Mouse (Mus musculus) v-Abl transformed pro-B cells (cell line): ENCODE results near the gene Trim65.

Experiments
- in situ Hi-C, 2 experiments: fragments of 400-800 bp; cut with MboI; formaldehyde crosslinking; loops; one replicate each; pipeline ENCODE4 v1.15.1; 2025; ENCODE audit not compliant: unreplicated experiment in 2 of 2

Gene Trim65

DNA sequence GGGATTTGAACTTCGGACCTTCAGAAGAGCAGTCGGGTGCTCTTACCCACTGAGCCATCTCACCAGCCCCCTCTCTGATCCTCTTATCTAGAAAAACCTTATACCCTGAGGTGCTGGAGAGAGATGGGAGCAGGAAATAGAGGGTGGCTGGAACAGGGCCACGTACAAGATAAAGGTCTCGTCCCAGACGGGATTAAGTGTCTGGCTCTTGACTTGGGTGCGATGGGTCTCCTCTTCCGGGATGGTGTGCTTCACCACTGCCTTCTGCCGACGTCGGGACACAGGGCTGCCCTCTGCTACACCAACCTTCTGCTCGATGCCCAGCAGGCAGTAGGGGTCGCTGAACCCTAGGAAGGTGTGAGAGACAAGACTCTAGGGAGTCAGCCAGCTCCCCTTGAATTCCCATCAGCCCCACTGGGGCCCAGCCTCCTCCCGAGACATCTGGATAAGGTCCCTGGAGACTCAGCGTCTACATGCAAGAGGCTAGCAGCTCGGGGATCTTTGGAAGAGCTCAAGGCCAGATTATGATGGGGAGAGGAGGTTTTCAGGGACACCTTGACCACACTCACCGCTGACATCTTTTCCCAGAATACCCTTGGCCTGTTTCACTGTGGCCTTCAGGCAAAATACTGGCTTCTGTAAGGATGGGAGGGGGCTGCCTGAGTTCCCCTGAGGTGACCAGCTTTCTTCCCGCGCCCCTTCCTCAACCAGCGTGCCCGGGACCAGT lies 55.2 kb downstream of the Trim65 start:
- in situ Hi-C loops, result no loop called here

DNA sequence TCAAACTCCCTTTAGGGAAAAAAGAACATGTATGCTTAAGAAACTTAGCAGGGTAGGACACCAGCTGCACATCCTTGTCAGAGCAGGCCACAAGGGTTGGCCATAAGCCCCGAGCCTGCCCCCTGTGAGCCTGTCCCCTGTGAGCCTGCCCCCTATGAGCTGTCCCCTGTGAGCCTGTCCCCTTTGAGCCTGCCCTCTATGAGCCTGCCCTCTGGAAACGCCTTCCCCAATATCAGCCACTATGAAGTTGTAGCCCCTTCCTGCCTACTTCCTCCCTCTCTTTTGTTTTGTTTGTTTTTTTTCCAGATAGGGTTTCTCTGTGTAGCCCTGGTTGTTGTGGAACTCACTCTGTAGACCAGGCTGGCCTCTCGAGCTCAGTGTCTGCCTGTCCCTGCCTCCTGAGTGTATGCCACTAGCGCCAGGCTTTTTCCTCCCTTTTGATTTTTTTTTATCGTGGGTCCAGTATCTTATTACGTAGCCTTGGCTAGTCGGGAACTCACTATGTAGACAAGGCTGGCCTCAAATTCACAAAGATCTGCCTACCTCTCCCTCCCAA lies 56.4 kb downstream of the Trim65 start:
- in situ Hi-C loops, result loop anchor here (5.0 kb wide), 1 partner anchor 42 kb away; the partner anchor contains the start of gene Unk (in 2 of the 2)

DNA sequence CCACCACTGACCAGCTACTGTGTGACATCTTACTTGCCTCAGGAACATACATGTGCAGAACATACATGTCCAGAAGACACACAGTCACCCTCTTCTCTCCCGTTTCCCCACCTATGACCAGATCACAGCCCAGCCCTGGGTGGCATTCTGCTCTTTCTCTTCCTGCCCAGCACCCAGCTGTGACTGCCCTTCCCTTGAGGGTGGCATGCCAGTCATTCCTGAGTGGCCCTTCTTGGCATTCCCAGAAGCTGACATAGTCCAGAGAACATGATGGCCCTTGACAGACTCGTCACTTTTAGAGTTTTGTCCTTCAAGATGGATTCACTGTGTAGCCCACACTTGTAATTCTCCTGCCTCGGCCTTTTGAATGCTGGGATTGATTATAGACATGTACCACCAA lies 58.3 kb downstream of the Trim65 start:
- in situ Hi-C loops, result loop anchor here (5.0 kb wide), 1 partner anchor 40 kb away; the partner anchor contains the start of gene Unk (in 2 of the 2)
